Mouse (Mus musculus): ENCODE measurements around the gene Rpl26. TPM values are rescaled to one million over a fixed set of nuclear protein-coding genes. Genes with fewer than 3 reads are reported as not detected.

Rpl26 gene
- polyA plus RNA-seq, 1 experiment from 2014 or later: 837 TPM

Other genes starting within 250 kb of the Rpl26 start
- 174 and 185 TPM in 2 replicates for gene Myh10, start 210.0 kb upstream of the Rpl26 start, polyA plus RNA-seq (2016; fragmentation: Nextera tagmentation; extraction: Ambion mirVana)
- gene Ndel1, start 29.7 kb upstream of the Rpl26 start, polyA plus RNA-seq (2016; fragmentation: Nextera tagmentation; extraction: Ambion mirVana): 58.3 and 61.3 TPM in 2 replicates
- gene Rnf222, start 13.0 kb upstream of the Rpl26 start, polyA plus RNA-seq (2016; fragmentation: Nextera tagmentation; extraction: Ambion mirVana): 0.06 TPM in 1 of 2 replicates, not detected in the other
- gene Odf4, start 25.5 kb downstream of the Rpl26 start, polyA plus RNA-seq (2016; fragmentation: Nextera tagmentation; extraction: Ambion mirVana): 0.18 and 0.54 TPM in 2 replicates
- gene Arhgef15, start 55.9 kb downstream of the Rpl26 start, polyA plus RNA-seq (2016; fragmentation: Nextera tagmentation; extraction: Ambion mirVana): 5.6 and 6.4 TPM in 2 replicates
- gene Slc25a35, start 66.5 kb downstream of the Rpl26 start, polyA plus RNA-seq (2016; fragmentation: Nextera tagmentation; extraction: Ambion mirVana): 2.1 and 2.6 TPM in 2 replicates
- 54.1 and 57.8 TPM in 2 replicates for gene Rangrf, start 73.6 kb downstream of the Rpl26 start, polyA plus RNA-seq (2016; fragmentation: Nextera tagmentation; extraction: Ambion mirVana)
- gene Pfas, start 106.9 kb downstream of the Rpl26 start, polyA plus RNA-seq (2016; fragmentation: Nextera tagmentation; extraction: Ambion mirVana): 35.4 and 40.4 TPM in 2 replicates
- gene Ctc1, start 114.3 kb downstream of the Rpl26 start, polyA plus RNA-seq (2016; fragmentation: Nextera tagmentation; extraction: Ambion mirVana): 71.0 and 81.5 TPM in 2 replicates
- gene Aurkb, start 144.1 kb downstream of the Rpl26 start, polyA plus RNA-seq (2016; fragmentation: Nextera tagmentation; extraction: Ambion mirVana): 163 and 169 TPM in 2 replicates
- 7.4 and 11.1 TPM in 2 replicates for gene Borcs6, start 158.1 kb downstream of the Rpl26 start, polyA plus RNA-seq (2016; fragmentation: Nextera tagmentation; extraction: Ambion mirVana)
- 53.4 and 56.9 TPM in 2 replicates for gene Tmem107, start 169.2 kb downstream of the Rpl26 start, polyA plus RNA-seq (2016; fragmentation: Nextera tagmentation; extraction: Ambion mirVana)
- gene Vamp2, start 186.9 kb downstream of the Rpl26 start, polyA plus RNA-seq (2016; fragmentation: Nextera tagmentation; extraction: Ambion mirVana): 103 and 121 TPM in 2 replicates
- 7.8 and 12.3 TPM in 2 replicates for gene Per1, start 193.6 kb downstream of the Rpl26 start, polyA plus RNA-seq (2016; fragmentation: Nextera tagmentation; extraction: Ambion mirVana)
- gene Hes7, start 218.8 kb downstream of the Rpl26 start, polyA plus RNA-seq (2016; fragmentation: Nextera tagmentation; extraction: Ambion mirVana): 0.31 and 0.43 TPM in 2 replicates
- gene 9130213A22Rik, start 221.0 kb downstream of the Rpl26 start, polyA plus RNA-seq (2016; fragmentation: Nextera tagmentation; extraction: Ambion mirVana): 0.11 TPM in 1 of 2 replicates, not detected in the other
- gene Aloxe3, start 224.3 kb downstream of the Rpl26 start, polyA plus RNA-seq (2016; fragmentation: Nextera tagmentation; extraction: Ambion mirVana): 0.19 and 0.55 TPM in 2 replicates

Data from forebrain, embryonic 12.5 days (tissue).